Mouse (Mus musculus) heart, embryonic 11.5 days (tissue): ENCODE measurements around the gene Fam83d. TPM values are rescaled to one million over a fixed set of nuclear protein-coding genes. Genes with fewer than 3 reads are reported as not detected.
"Not testable (repeated sequence)": the region's sequence is repeated elsewhere in the genome, so short reads cannot be mapped to it uniquely, and the experiment has no call there.

Source experiments
- ATAC-seq: fragments of 200-750 bp; cut with Nextera tagmentation; replicated peaks from 2 replicates; pipeline ENCODE4 v1.8.0; 2017; ENCODE audit warnings: moderate library complexity; ENCODE audit not compliant: insufficient number of reproducible peaks, low FRiP score, low TSS enrichment
- H3K27ac ChIP-seq: fragments of 300-500 bp; sonication (generic); 2 replicates; pipeline ENCODE4 v1.5.1; 2014; ENCODE audit warnings: mild to moderate bottlenecking, low read depth, low read length
- H3K27me3 ChIP-seq: fragments of 300-500 bp; sonication (generic); 2 replicates; pipeline ENCODE4 v1.6.1; 2014; ENCODE audit warnings: mild to moderate bottlenecking, low read length, mixed read lengths; ENCODE audit not compliant: control insufficient read depth, insufficient read depth
- H3K36me3 ChIP-seq: fragments of 300-500 bp; sonication (generic); 2 replicates; pipeline ENCODE4 v1.6.1; 2014; ENCODE audit warnings: mild to moderate bottlenecking, low read length, moderate library complexity, mixed read lengths; ENCODE audit not compliant: control insufficient read depth, insufficient read depth
- H3K4me1 ChIP-seq: fragments of 300-500 bp; sonication (generic); 2 replicates; pipeline ENCODE4 v1.6.1; 2014; ENCODE audit warnings: low read length; ENCODE audit not compliant: control insufficient read depth, insufficient read depth
- H3K4me2 ChIP-seq: fragments of 300-500 bp; sonication (generic); 2 replicates; pipeline ENCODE4 v1.6.1; 2014; ENCODE audit warnings: mild to moderate bottlenecking, moderate library complexity
- H3K4me3 ChIP-seq: fragments of 300-500 bp; sonication (generic); 2 replicates; pipeline ENCODE4 v1.5.1; 2014; ENCODE audit warnings: low read depth, low read length
- H3K9ac ChIP-seq: fragments of 300-500 bp; sonication (generic); 2 replicates; pipeline ENCODE4 v1.6.1; 2014; ENCODE audit warnings: mild to moderate bottlenecking, low read depth, low read length, moderate library complexity
- H3K9me3 ChIP-seq: fragments of 300-500 bp; sonication (generic); replicated peaks from 2 replicates; pipeline ENCODE4 v1.6.1; 2016; ENCODE audit warnings: low read length; ENCODE audit not compliant: control insufficient read depth
- WGBS: fragments of 180-500 bp; shearing (Covaris S2); extraction: QIAGEN DNeasy Blood & Tissue Kit; methylation state at CpG from one replicate; pipeline ENCODE4 v1.1.7; 2014; ENCODE audit not compliant: insufficient replicate concordance; 5-methylcytosine and 5-hydroxymethylcytosine counted together
- polyA plus RNA-seq: library from polyadenylated mRNA; unstranded; fragments of >200 nt; fragmentation: Nextera tagmentation; extraction: Ambion mirVana; gene quantifications from 2 replicates; pipeline ENCODE4 v1.2.1, GENCODE M21; 2014

Gene Fam83d
- polyA plus RNA-seq, 1 experiment from 2014 or later = 50.1 TPM

DNA sequence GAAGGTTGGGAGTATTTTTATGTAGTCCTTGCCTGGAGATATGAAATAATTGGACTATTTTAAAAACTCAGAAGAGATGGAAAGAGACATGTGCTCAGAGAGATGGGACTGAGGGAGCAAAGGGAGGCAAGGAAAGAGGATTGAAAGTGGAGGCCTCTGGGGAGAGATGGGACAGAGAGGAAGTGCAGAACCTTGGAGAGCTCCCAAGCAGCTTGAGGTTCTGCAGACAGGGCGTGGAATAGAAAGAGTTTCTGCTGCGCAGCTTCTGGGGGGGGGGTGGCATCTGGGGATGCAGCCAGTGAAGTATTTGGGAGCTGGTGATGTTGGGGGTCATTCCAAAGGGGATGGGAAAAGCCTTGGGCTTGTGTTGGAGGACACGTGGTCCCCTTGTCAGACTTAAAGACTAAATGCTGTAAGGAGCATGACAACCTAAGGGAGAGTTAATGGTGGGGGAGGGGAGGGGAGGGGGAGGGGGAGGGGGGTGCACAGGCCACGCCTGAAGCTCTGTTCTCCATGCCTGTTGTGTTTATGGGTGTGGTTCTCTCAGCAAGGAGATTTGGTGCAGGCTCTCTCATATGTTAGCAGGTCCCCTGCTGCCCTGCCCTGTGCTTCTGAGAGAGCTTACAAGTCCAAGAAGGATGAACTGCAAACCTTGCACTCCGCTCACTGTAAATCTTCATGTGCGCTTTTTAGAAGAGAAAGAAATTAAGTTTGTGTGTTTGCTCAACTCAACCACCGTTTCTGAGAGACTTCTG is 39.7 kb upstream of the Fam83d start:
- H3K36me3 ChIP-seq = no peaks in the 10 kb centered on the region
- WGBS = 39% methylated on average over 7 of the region's 7 CpGs
- no peak for ATAC-seq

DNA sequence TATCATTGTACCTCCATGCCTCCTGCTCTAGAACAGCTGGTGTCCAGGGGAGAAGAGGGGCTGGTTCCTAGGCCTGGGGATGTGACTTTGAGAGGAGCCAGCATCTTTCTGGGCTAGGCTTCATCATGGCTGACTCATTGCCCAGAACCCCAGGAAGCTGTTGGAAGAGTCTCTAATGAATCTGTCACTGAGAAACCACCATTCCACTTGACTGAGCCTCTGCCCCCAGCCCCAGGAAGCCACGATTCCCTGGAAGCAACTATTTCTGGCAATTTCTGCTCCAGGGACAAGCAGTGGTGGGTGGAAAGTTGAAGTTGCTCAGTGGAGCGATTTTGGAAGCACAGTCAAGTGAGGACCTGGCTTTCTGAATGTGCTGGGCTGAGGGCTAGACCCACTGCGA is 37.0 kb upstream of the Fam83d start:
- H3K4me2 ChIP-seq = no peak overlapping the region

More for the DNA sequence above, 39.7 kb upstream of the Fam83d start:
- Histone ChIP-seq H3K4me2 (no peak overlapping the region), H3K4me3 (no peak overlapping the region), H3K9me3 (no peaks in the 10 kb centered on the region), H3K27ac (no peak overlapping the region), H3K4me1 (peaks cover 9% of the 10 kb centered on the region), H3K9ac (no peak overlapping the region), H3K27me3 (no peaks in the 10 kb centered on the region)

DNA sequence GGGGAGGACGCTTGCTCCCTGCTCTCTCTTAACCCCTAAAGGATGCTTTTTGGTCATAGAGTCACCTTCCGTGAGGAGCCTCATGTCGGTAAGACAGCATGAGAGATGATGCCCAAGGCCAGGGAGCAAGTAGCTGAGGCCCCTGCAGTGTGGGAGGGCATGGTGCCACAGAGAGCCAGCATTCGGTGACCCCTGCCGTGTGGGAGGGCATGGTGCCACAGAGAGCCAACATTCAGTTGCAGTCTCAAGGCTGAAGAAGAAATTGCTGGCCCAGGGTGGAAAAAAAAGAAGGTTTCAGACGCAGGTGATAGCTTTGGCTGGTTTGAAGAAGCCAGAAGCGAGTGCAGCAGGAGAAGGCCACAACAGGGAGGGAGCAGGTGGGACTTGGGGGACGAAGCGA is 35.4 kb upstream of the Fam83d start:
- no peaks in the 10 kb centered on the region for H3K27me3 ChIP-seq
- no peak for ATAC-seq
- no peaks in the 10 kb centered on the region for H3K9me3 ChIP-seq
- no peak overlapping the region for H3K4me3 ChIP-seq
- no peak overlapping the region for H3K27ac ChIP-seq
- no peaks in the 10 kb centered on the region for H3K36me3 ChIP-seq
- 76% methylated on average over 9 of the region's 9 CpGs for WGBS
- no peak overlapping the region for H3K4me2 ChIP-seq
- H3K4me1 ChIP-seq = no peaks in the 10 kb centered on the region
- no peak overlapping the region for H3K9ac ChIP-seq

More for the DNA sequence above, 37.0 kb upstream of the Fam83d start:
- Histone ChIP-seq H3K9me3 (no peaks in the 10 kb centered on the region), H3K27ac (no peak overlapping the region), H3K9ac (no peak overlapping the region), H3K36me3 (no peaks in the 10 kb centered on the region), H3K27me3 (no peaks in the 10 kb centered on the region), H3K4me1 (no peaks in the 10 kb centered on the region), H3K4me3 (no peak overlapping the region)
- no peak for ATAC-seq
- 72% methylated on average over 3 of the region's 3 CpGs for WGBS

DNA sequence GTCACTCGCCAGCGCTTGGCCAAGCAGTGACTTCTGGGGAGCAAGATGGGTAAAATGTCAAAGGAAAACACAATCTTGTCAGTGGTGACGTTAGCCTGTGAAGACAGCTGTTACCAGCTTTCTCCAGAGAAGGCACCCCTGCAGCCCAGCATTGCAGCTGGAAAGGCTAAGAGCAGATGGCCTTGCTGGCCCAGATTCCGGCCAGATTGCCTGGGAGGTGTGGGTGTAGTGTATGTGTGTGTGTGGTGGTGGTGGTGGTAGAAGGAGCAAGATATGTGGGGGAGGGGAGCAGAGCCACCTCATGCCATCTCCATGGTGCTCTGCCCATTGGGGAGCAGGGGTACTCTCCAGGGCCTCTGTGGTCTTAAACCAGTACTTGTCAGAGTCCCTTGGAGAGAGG is 34.8 kb upstream of the Fam83d start:
- no peaks in the 10 kb centered on the region for H3K9me3 ChIP-seq
- no peak overlapping the region for H3K4me2 ChIP-seq
- WGBS = 63% methylated on average over 4 of the region's 4 CpGs
- no peaks in the 10 kb centered on the region for H3K36me3 ChIP-seq
- no peak overlapping the region for H3K4me3 ChIP-seq
- H3K27ac ChIP-seq = no peak overlapping the region
- no peak for ATAC-seq
- H3K4me1 ChIP-seq = no peaks in the 10 kb centered on the region
- H3K27me3 ChIP-seq = no peaks in the 10 kb centered on the region
- H3K9ac ChIP-seq = no peak overlapping the region

DNA sequence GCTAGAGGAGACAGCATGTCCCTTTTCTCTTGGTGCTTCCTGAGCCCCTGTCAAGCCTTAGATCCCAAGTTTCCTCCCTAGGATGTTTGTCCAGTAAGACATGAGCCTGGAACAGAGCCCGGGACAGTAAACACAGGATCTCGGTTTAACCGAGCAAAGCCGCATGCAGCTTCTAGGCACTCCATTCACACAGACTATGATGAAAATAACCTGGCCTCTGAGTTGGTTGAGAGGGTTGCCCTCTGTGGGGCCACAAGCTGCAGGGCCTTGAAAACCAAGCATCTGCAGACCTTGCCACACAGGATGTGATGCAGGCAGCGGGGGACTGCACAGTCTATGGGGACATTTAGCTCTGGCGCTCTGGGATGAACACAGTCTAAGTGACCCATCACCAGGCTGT is 34.0 kb upstream of the Fam83d start:
- no peak for ATAC-seq
- 74% methylated on average over 6 of the region's 6 CpGs for WGBS

GRCm38 (mm10) chr2:158734500-158735152 is 33.3 kb upstream of the Fam83d start:
- 76% methylated on average over 7 of the region's 7 CpGs for WGBS
- Histone ChIP-seq H3K36me3 (no peaks in the 10 kb centered on the region), H3K27ac (no peak overlapping the region), H3K4me1 (no peaks in the 10 kb centered on the region), H3K9me3 (no peaks in the 10 kb centered on the region), H3K4me3 (no peak overlapping the region), H3K9ac (no peak overlapping the region), H3K4me2 (no peak overlapping the region), H3K27me3 (no peaks in the 10 kb centered on the region)
- no peak for ATAC-seq

More for the DNA sequence above, 34.0 kb upstream of the Fam83d start:
- H3K4me1 ChIP-seq = no peaks in the 10 kb centered on the region
- no peak overlapping the region for H3K9ac ChIP-seq
- no peak overlapping the region for H3K4me2 ChIP-seq
- H3K36me3 ChIP-seq = no peaks in the 10 kb centered on the region
- no peaks in the 10 kb centered on the region for H3K9me3 ChIP-seq
- no peaks in the 10 kb centered on the region for H3K27me3 ChIP-seq
- no peak overlapping the region for H3K4me3 ChIP-seq
- H3K27ac ChIP-seq = no peak overlapping the region

- no peak overlapping the region for H3K9ac ChIP-seq
- no peaks in the 10 kb centered on the region for H3K27me3 ChIP-seq
- H3K4me1 ChIP-seq = no peaks in the 10 kb centered on the region
- no peak overlapping the region for H3K4me3 ChIP-seq
- ATAC-seq = no peak
- WGBS = 85% methylated on average over 8 of the region's 8 CpGs
- H3K27ac ChIP-seq = no peak overlapping the region
- H3K36me3 ChIP-seq = no peaks in the 10 kb centered on the region
- no peak overlapping the region for H3K4me2 ChIP-seq
- H3K9me3 ChIP-seq = no peaks in the 10 kb centered on the region
These were observed 32.6 kb upstream of the Fam83d start for GRCm38 (mm10) chr2:158735340-158735739.

GRCm38 (mm10) chr2:158736247-158736646 is 31.6 kb upstream of the Fam83d start:
- WGBS = 86% methylated on average over 4 of the region's 4 CpGs
- H3K4me3 ChIP-seq, H3K36me3 ChIP-seq, H3K27ac ChIP-seq, H3K27me3 ChIP-seq, H3K9ac ChIP-seq, H3K4me2 ChIP-seq, H3K9me3 ChIP-seq, H3K4me1 ChIP-seq, ATAC-seq: not testable (repeated sequence)

GRCm38 (mm10) chr2:158738591-158738990 is 29.3 kb upstream of the Fam83d start:
- no peaks in the 10 kb centered on the region for H3K9me3 ChIP-seq
- no peaks in the 10 kb centered on the region for H3K36me3 ChIP-seq
- H3K4me2 ChIP-seq = no peak overlapping the region
- no peaks in the 10 kb centered on the region for H3K27me3 ChIP-seq
- no peaks in the 10 kb centered on the region for H3K4me1 ChIP-seq
- H3K9ac ChIP-seq = no peak overlapping the region
- no peak overlapping the region for H3K27ac ChIP-seq
- ATAC-seq = no peak
- H3K4me3 ChIP-seq = no peak overlapping the region
- WGBS = 84% methylated on average over 11 of the region's 11 CpGs
